Mouse (Mus musculus) spleen, adult 10 weeks (tissue): ENCODE measurements around the gene Vmn1r166. TPM values are rescaled to one million over a fixed set of nuclear protein-coding genes. Genes with fewer than 3 reads are reported as not detected.

ENCODE experiments used
- polyA plus RNA-seq: library from polyadenylated mRNA; stranded (reverse); fragments of 350-450 nt; fragmentation: Illumina TruSeq; extraction: RNeasy Lipid Tissue Mini Kit (QIAGEN cat#74804); gene quantifications from one replicate; pipeline ENCODE4 v1.2.3, GENCODE M21; 2015; ENCODE audit warnings: low replicate concordance; ENCODE audit not compliant: insufficient read depth

The Vmn1r166 gene
- polyA plus RNA-seq = not detected

DNA sequence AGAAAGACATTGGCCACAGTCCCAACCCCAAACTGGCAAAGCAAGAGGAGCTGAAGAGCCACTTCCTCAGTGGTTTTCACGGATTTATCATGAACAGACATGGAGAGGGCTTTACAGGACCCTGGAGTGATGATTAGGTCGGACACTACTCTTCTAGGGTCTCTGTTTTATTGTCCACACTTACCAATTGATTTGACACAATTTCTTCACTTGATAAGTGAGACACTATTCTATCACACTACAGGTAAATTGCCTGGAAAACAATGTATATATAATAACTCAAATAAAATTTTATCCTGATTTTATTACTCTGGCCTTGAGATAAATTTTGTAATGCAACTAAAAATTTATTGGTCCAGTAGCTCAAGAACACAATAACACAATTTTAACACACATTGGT is at the start of gene Vmn1r166:
Gene Vmn1r166 (minus strand): TSS at position 101 of the 400 bp plus-strand sequence.

DNA sequence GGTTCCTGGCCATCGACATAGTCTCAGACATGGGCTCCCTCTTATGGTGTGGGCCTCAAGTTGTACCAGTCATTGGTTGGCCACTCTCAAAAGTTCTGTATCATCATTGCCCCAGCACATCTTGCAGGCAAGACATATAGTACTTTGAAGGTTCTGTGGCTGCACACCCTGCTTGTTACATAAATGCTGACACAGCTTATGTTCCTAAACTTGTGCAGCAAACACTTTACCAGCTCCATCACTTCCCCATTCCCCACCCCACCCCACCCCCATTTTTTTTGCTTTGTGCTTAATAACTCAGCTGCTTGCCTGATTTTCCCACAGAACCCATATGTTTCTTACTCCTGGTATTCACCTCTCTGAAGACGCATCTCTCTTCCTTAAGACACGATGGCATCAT is 49.4 kb upstream of the Vmn1r166 start, which contains the start of gene Nlrp4e:
Gene Nlrp4e (plus strand): TSS at position 301 of the 400 bp plus-strand sequence.

DNA sequence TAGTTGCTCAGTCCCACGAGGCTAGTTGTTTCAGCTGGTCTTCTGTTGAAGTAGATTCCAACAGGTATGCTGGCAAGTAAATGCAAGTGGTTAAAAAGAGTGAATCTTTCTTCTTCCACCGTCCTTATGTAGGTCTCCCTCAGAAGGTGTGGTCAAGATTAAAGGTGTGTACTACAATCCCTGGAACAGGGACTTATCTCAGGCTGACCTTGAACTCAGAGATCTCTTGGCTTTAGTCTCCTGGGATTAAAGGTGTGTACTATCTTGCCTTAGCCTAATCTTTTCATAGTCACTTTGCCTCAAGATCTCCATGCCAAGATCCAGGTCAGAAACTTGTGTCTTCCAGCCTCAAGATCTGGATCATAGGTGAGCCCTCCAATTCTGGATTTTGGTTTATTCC is 27.3 kb upstream of the Vmn1r166 start, which contains the start of gene Gm6902:
Gene Gm6902 (minus strand): TSS at position 101 of the 400 bp plus-strand sequence.

DNA sequence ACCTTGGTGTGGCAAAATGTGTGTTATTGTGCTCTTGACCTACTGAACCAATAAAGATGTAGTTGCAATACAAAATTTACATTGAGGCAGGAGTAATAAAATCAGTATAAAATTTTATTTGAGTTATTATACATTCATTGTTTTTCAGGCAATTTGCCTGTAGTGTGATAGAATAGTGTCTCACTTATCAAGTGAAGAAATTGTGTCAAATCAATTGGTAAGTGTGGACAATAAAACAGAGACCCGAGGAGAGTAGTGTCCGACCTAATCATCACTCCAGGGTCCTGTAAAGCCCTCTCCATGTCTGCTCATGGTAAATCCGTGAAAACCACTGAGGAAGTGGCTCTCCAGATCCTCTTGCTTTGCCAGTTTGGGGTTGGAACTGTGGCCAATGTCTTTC is 34.5 kb downstream of the Vmn1r166 start, which contains the start of gene Vmn1r165:
Gene Vmn1r165 (plus strand): TSS at position 301 of the 400 bp plus-strand sequence.

Other genes with a start within 250 kb of the Vmn1r166 start
- not detected for gene Gm4216, start 231.8 kb downstream of the Vmn1r166 start, polyA plus RNA-seq
- gene Vmn1r163, start 196.1 kb downstream of the Vmn1r166 start, polyA plus RNA-seq = not detected
- gene Gm8720, start 184.2 kb downstream of the Vmn1r166 start, polyA plus RNA-seq = not detected
- gene Gm10662, start 107.2 kb downstream of the Vmn1r166 start, polyA plus RNA-seq = not detected
- gene Vmn1r165, start 34.4 kb downstream of the Vmn1r166 start, polyA plus RNA-seq = not detected
- gene Gm6902, start 27.2 kb upstream of the Vmn1r166 start, polyA plus RNA-seq = not detected
- gene Nlrp4e, start 49.5 kb upstream of the Vmn1r166 start, polyA plus RNA-seq = not detected
- not detected for gene Nlrp5, start 134.2 kb upstream of the Vmn1r166 start, polyA plus RNA-seq